Mouse (Mus musculus): ENCODE data around the gene Ptprq. TPM values are rescaled to one million over a fixed set of nuclear protein-coding genes. Genes with fewer than 3 reads are reported as not detected.

The Ptprq gene
- polyA plus RNA-seq, 1 experiment = 0.10 TPM

DNA sequence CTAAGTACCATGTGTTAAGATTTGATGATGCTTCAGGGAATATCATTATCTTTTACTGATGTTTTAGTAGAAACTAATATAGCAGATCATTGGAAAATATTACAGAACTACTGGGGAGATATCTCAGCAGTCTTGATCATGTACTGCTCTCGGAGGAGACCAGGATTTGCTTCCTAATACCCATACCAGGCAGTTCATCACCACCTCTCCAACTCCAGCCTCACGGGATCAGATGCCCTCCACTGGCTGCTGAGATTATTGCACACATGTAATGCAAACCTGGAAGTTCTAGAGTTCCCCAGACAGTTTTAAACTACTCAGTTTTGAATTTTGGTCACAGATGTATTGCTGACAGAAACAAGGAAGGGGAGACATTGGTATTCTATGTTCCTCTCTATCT lies 246.4 kb downstream of the Ptprq start:
- H3K4me3 ChIP-seq = no peak overlapping the region
- H3ac ChIP-seq (ENCODE audit: control insufficient read depth, insufficient read length) = no peak overlapping the region
- TF ChIP-seq POLR2AphosphoS2 (IDR thresholded peaks at IDR 0.05; ENCODE audit: insufficient read length, low read depth) (no peak), USF1 (IDR thresholded peaks at IDR 0.05; ENCODE audit: low read depth) (no peak), CEBPB (IDR thresholded peaks at IDR 0.05; ENCODE audit: insufficient read depth, poor library complexity, severe bottlenecking) (no peak), E2F4 (IDR thresholded peaks at IDR 0.05; ENCODE audit: insufficient read depth) (no peak), POLR2A (IDR thresholded peaks at IDR 0.05; ENCODE audit: insufficient read length, low read depth) (no peak), SRF (IDR thresholded peaks at IDR 0.05; ENCODE audit: control insufficient read depth, insufficient read length, low read depth) (no peak), MYOG (IDR thresholded peaks at IDR 0.05; ENCODE audit: control insufficient read depth in 1 of 3, insufficient read depth in 1 of 3, insufficient read length in 2 of 3, low read depth in 2 of 3) (no peak), MAX (IDR thresholded peaks at IDR 0.05; ENCODE audit: low read depth) (no peak), REST (IDR thresholded peaks at IDR 0.05; ENCODE audit: insufficient read depth, insufficient read length) (no peak), TCF3 (IDR thresholded peaks at IDR 0.05; ENCODE audit: insufficient read length, low read depth) (no peak), TCF12 (IDR thresholded peaks at IDR 0.05; ENCODE audit: insufficient read depth, poor library complexity, severe bottlenecking) (no peak), MYOD1 (IDR thresholded peaks at IDR 0.05; ENCODE audit: control insufficient read depth in 1 of 3, insufficient read length in 2 of 3, low read depth in 2 of 3) (no peak)
- no peaks in the 10 kb centered on the region for H3K79me2 ChIP-seq (ENCODE audit: control insufficient read depth, insufficient read depth)
- no peak overlapping the region for H3K4me2 ChIP-seq (ENCODE audit: low read depth)
- no peaks in the 10 kb centered on the region for H3K36me3 ChIP-seq (ENCODE audit: control insufficient read depth, insufficient read depth)
- H3K27me3 ChIP-seq (ENCODE audit: control insufficient read depth, insufficient read depth, insufficient read length) = no peaks in the 10 kb centered on the region

DNA sequence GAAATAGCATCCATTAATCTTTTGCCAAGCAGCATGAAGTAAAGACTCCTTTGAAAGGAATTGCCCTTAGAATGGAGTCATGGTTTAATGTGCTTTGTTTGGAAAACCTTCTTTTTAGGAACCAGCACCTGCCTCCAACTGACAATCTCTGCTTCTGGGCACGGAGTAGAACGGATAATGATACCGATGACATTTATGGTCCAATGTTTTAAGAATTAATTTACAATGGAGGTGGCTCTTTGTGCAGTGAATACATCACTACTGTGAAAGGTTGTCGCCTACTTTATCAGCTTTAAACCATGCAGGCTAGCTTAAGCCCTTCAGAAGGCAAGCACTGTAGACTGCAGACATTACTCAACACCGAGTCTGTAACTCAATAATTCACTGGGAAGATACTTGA lies 248.1 kb downstream of the Ptprq start:
- no peaks in the 10 kb centered on the region for H3K27me3 ChIP-seq (ENCODE audit: control insufficient read depth, insufficient read depth, insufficient read length)
- no peak for TF ChIP-seq REST (IDR thresholded peaks at IDR 0.05; ENCODE audit: insufficient read depth, insufficient read length)
- TF ChIP-seq USF1 (IDR thresholded peaks at IDR 0.05; ENCODE audit: low read depth) = no peak
- no peak for TF ChIP-seq TCF3 (IDR thresholded peaks at IDR 0.05; ENCODE audit: insufficient read length, low read depth)
- TF ChIP-seq POLR2AphosphoS2 (IDR thresholded peaks at IDR 0.05; ENCODE audit: insufficient read length, low read depth) = no peak
- TF ChIP-seq E2F4 (IDR thresholded peaks at IDR 0.05; ENCODE audit: insufficient read depth) = no peak
- TF ChIP-seq TCF12 (IDR thresholded peaks at IDR 0.05; ENCODE audit: insufficient read depth, poor library complexity, severe bottlenecking) = no peak
- no peak for TF ChIP-seq MAX (IDR thresholded peaks at IDR 0.05; ENCODE audit: low read depth)
- H3K79me2 ChIP-seq (ENCODE audit: control insufficient read depth, insufficient read depth) = no peaks in the 10 kb centered on the region
- no peak overlapping the region for H3K4me3 ChIP-seq
- H3K36me3 ChIP-seq (ENCODE audit: control insufficient read depth, insufficient read depth) = no peaks in the 10 kb centered on the region
- H3ac ChIP-seq (ENCODE audit: control insufficient read depth, insufficient read length) = no peak overlapping the region
- H3K4me2 ChIP-seq (ENCODE audit: low read depth) = no peak overlapping the region

DNA sequence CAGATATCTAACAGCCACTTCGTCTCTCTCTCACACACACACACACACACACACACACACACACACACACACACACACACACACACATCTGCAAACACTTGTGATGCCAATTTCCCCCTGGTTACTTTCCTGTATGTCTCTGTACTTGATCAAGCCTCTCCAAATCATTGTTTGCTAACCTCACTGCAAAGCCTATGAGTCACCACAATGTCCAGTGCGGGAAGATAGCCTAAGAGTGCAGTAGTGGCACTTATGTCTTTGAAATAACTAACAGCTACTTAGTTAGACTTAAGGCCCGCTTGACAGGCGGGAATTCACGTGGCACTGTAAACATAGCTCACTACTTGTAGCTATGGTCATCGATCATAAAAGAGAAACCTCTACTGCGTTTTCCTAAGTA lies 252.0 kb downstream of the Ptprq start:
- Histone ChIP-seq H3K36me3 (ENCODE audit: control insufficient read depth, insufficient read depth) (no peaks in the 10 kb centered on the region), H3K27me3 (ENCODE audit: control insufficient read depth, insufficient read depth, insufficient read length) (no peaks in the 10 kb centered on the region)

More for the DNA sequence above, 252.0 kb downstream of the Ptprq start:
- Histone ChIP-seq H3K4me2 (ENCODE audit: low read depth) (no peak overlapping the region), H3K4me3 (no peak overlapping the region), H3K79me2 (ENCODE audit: control insufficient read depth, insufficient read depth) (no peaks in the 10 kb centered on the region), H3ac (ENCODE audit: control insufficient read depth, insufficient read length) (no peak overlapping the region)
- no peak for TF ChIP-seq USF1 (IDR thresholded peaks at IDR 0.05; ENCODE audit: low read depth)

Other genes with a start within 250 kb of the Ptprq start
- 10.2 TPM for gene Myf5, start 233.9 kb downstream of the Ptprq start, polyA plus RNA-seq (2012; fragmentation: generic; extraction: Trizol)
- gene Myf6, start 225.3 kb downstream of the Ptprq start, polyA plus RNA-seq (2012; fragmentation: generic; extraction: Trizol) = 4.4 TPM
- 0.06 TPM for gene Otogl, start 192.1 kb upstream of the Ptprq start, polyA plus RNA-seq (2012; fragmentation: generic; extraction: Trizol)